Mouse (Mus musculus) kidney, adult 2 months (tissue): ENCODE data around the gene Gsdmc3. TPM values are rescaled to one million over a fixed set of nuclear protein-coding genes. Genes with fewer than 3 reads are reported as not detected.
A peak's percentile ranks its signal among the peaks of the same experiment; 100 is the strongest.
"Not testable (repeated sequence)": the region's sequence is repeated elsewhere in the genome, so short reads cannot be mapped to it uniquely, and the experiment has no call there.

Source experiments
- DNase-seq: peaks from one replicate; pipeline ENCODE4 v3.0.0; 2021
- H3K27ac ChIP-seq: fragments of 200-500 bp; 2 replicates; pipeline ENCODE4 v1.5.1; 2012; ENCODE audit warnings: low read depth, low read length, control low read depth, inconsistent platforms; ENCODE audit not compliant: insufficient read depth
- H3K27me3 ChIP-seq: fragments of 200-500 bp; replicated peaks from 2 replicates; pipeline ENCODE4 v1.6.1; 2012; ENCODE audit warnings: mild to moderate bottlenecking, moderate library complexity, low read length, inconsistent platforms; ENCODE audit not compliant: control insufficient read depth, insufficient read depth
- H3K36me3 ChIP-seq: fragments of 200-500 bp; 2 replicates; pipeline ENCODE4 v1.6.1; 2012; ENCODE audit warnings: mild to moderate bottlenecking, moderate library complexity, low read length, inconsistent platforms; ENCODE audit not compliant: control insufficient read depth, insufficient read depth
- H3K4me1 ChIP-seq: fragments of 200-500 bp; 2 replicates; pipeline ENCODE4 v1.6.1; 2011; ENCODE audit warnings: low read length; ENCODE audit not compliant: control insufficient read depth, insufficient read depth
- H3K4me3 ChIP-seq: fragments of 200-500 bp; 2 replicates; pipeline ENCODE4 v1.5.1; 2011; ENCODE audit warnings: mild to moderate bottlenecking, low read depth, low read length, control low read depth; ENCODE audit not compliant: insufficient read depth
- CTCF ChIP-seq: fragments of 200-500 bp; conservative IDR thresholded peaks from 2 replicates; pipeline ENCODE4 v1.5.1; 2011; ENCODE audit warnings: low read depth, mild to moderate bottlenecking, control low read depth, low read length, moderate library complexity, mixed read lengths; ENCODE audit not compliant: insufficient read depth, insufficient read length
- WGBS: fragments of 180-500 bp; shearing (Covaris S2); methylation state at CpG from one replicate; pipeline ENCODE4 v1.1.7; 2018; 5-methylcytosine and 5-hydroxymethylcytosine counted together
- polyA plus RNA-seq: library from polyadenylated mRNA; depleted of rRNA; stranded (reverse); fragments of >200 nt; gene quantifications from 2 replicates; pipeline ENCODE4 v1.2.3, GENCODE M21; 2012; rRNA removed

Gene Gsdmc3
- polyA plus RNA-seq, 1 experiment, result 2.1 TPM

DNA sequence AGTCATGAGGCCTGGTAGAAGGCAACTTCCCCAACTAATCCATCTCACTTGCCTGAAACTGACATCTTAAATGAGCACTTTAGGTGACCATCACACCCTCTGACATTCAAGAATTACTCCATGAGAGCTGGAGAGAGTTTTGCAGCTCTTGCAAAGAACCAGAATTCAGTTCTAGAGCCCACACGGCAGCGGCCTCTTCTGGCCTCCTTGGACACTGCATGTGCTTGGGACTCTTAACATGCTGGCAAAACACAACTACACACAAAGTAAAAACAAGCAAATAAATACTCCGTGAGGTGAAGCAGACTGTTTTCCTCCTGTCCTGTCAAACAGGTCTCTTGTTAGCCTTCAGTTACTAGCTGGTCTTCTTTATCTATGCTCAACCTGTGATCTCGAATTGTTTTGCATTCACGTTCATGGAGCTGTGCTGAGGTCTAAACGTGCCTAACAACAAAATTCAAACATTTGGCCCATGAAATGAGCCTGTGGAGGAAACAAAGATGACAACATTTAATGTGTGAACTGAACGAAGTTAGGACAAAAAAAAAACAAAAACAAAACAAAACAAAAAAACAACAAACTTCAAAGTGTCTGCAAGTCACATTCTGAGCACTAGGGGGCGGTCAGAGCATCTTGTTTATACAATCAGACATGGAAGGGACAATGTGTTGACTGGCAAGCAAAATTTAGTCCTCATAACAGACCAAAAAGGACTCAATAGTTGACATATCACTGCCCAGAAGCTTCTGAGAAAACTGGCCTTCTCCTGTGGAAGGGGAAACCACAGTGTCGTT is 17.4 kb upstream of the Gsdmc3 start:
- peak; percentile 22 for DNase-seq
- not testable (repeated sequence) for H3K27me3 ChIP-seq, H3K4me1 ChIP-seq, H3K36me3 ChIP-seq, H3K4me3 ChIP-seq, H3K27ac ChIP-seq
- TF ChIP-seq CTCF, result peak; percentile 67
- 20% methylated on average over 9 of the region's 9 CpGs for WGBS

DNA sequence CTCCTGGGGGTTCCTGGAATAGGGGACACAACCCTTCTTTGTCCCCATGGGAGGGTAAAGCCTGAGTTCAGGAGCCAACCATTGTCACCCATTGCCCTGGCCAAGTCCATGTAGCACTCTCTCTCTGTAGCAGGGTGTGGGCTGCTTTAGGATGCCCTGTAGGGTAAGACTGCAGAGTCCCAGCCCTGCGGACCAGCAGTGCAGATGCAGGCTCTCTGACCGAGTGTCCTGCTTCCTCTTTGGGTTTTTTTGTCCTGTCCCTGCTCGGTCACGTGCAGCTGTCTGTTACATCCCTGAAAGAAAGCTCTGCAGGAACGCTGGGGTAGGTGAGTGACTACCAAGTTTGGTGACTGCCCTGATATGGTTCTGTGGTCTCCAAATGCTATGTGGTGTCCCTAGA is 10.1 kb upstream of the Gsdmc3 start:
- DNase-seq, H3K36me3 ChIP-seq, H3K4me1 ChIP-seq, H3K4me3 ChIP-seq, H3K27me3 ChIP-seq, H3K27ac ChIP-seq: not testable (repeated sequence)
- WGBS, result 53% methylated on average over 5 of the region's 5 CpGs

DNA sequence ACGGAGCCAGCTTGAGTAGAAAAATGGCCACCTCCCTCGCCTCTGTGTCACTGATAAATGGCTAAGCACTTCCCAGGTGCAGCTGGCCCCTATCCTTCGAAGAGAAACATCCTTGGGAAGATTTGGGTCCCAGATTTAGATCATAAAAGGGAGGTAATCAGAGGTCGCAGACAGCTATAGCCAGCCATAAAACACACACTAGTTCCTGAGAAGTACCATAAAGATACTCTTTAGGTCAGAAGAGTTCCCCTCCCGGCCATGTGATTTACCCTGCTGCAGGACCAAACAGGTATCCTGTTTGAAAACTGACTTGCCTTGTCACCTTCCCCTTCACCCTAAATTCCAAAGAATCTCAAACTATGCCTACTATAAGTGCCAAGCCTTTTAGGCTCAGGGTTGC is 9.6 kb upstream of the Gsdmc3 start:
- no CpG with 5 or more reads among the region's 5 CpGs for WGBS
- not testable (repeated sequence) for H3K27ac ChIP-seq, DNase-seq, H3K36me3 ChIP-seq, H3K4me3 ChIP-seq, H3K4me1 ChIP-seq, H3K27me3 ChIP-seq

DNA sequence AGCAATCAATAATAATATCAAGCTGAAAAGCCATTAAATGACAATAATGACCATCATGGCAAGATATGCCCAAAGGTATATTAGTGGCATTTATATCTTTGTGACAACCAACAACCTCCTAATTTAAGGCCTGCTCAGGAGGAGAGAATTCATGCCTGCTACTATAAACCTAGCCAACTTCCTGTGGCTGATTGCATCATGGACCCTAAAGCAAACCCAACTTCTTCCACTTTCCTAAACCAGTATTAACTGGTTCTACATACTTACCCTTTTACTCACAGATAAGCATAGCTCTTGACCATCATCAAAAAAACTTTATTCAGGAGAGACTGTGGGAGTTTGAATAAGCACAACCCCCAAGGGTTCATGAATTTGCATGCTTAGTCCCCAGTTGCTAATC is 2.2 kb downstream of the Gsdmc3 start:
- not testable (repeated sequence) for H3K4me1 ChIP-seq, H3K27me3 ChIP-seq, DNase-seq, H3K36me3 ChIP-seq, H3K4me3 ChIP-seq, H3K27ac ChIP-seq

DNA sequence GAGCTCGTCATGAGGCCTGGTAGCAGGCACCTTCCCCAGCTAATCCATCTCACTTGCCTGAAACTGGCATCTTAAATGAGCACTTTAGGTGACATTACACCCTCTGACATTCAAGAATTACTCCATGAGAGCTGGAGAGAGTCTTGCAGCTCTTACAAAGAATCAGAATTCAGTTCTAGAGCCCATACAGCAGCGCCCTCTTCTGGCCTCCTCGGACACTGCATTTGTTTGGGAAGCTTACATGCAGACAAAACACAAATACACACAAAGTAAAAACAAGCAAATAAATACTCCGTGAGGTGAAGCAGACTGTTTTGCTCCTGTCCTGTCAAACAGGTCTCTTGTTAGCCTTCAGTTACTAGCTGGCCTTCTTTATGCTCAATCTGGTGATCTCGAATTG is 16.4 kb downstream of the Gsdmc3 start:
- H3K27me3 ChIP-seq, H3K4me3 ChIP-seq, DNase-seq, H3K4me1 ChIP-seq, H3K27ac ChIP-seq, H3K36me3 ChIP-seq: not testable (repeated sequence)
- TF ChIP-seq CTCF, result 0 out of 2 replicates have a peak, but pooled peaks have one; percentile 2
- WGBS, result 53% methylated on average over 5 of the region's 5 CpGs

Other genes starting within 250 kb of the Gsdmc3 start
- 3.9 and 4.2 TPM in 2 replicates for gene Gsdmc2, start 33.4 kb downstream of the Gsdmc3 start, polyA plus RNA-seq
- 0.05 and 0.10 TPM in 2 replicates for gene Gsdmc4, start 33.7 kb upstream of the Gsdmc3 start, polyA plus RNA-seq
- gene Fam49b, start 181.9 kb upstream of the Gsdmc3 start, polyA plus RNA-seq, result 7.5 and 9.0 TPM in 2 replicates